Mouse (Mus musculus) midbrain, embryonic 10.5 days (tissue): ENCODE results near the gene Gm44596. TPM values are rescaled to one million over a fixed set of nuclear protein-coding genes. Genes with fewer than 3 reads are reported as not detected.
A peak's percentile ranks its signal among the peaks of the same experiment; 100 is the strongest.

ENCODE experiments used
- DNase-seq: peaks from one replicate; pipeline ENCODE4 v3.0.0-alpha.2; 2017; ENCODE audit warnings: low spot score
- H3K27ac ChIP-seq: fragments of 300-500 bp; sonication (generic); replicated peaks from 2 replicates; pipeline ENCODE4 v1.5.1; 2016; ENCODE audit warnings: mild to moderate bottlenecking
- H3K27me3 ChIP-seq: fragments of 300-500 bp; sonication (generic); 2 replicates; pipeline ENCODE4 v1.6.1; 2016; ENCODE audit warnings: low read depth, mild to moderate bottlenecking; ENCODE audit not compliant: poor library complexity, severe bottlenecking
- H3K36me3 ChIP-seq: fragments of 300-500 bp; sonication (generic); 2 replicates; pipeline ENCODE4 v1.6.1; 2016; ENCODE audit warnings: mild to moderate bottlenecking, moderate library complexity
- H3K4me1 ChIP-seq: fragments of 300-500 bp; sonication (generic); 2 replicates; pipeline ENCODE4 v1.6.1; 2016
- H3K4me3 ChIP-seq: fragments of 300-500 bp; sonication (generic); 2 replicates; pipeline ENCODE4 v1.5.1; 2016; ENCODE audit warnings: mild to moderate bottlenecking, moderate library complexity
- H3K9me3 ChIP-seq: fragments of 300-500 bp; sonication (generic); replicated peaks from 2 replicates; pipeline ENCODE4 v1.6.1; 2016; ENCODE audit warnings: mild to moderate bottlenecking
- WGBS: fragments of 180-500 bp; shearing (Covaris S2); methylation state at CpG from one replicate; pipeline ENCODE4 v1.1.7; 2016; 5-methylcytosine and 5-hydroxymethylcytosine counted together
- polyA plus RNA-seq: library from polyadenylated mRNA; unstranded; fragments of >200 nt; fragmentation: Nextera tagmentation; extraction: Ambion mirVana; gene quantifications from 2 replicates; pipeline ENCODE4 v1.2.1, GENCODE M21; 2016

Gm44596 gene
- polyA plus RNA-seq, 1 experiment from 2014 or later = not detected

DNA sequence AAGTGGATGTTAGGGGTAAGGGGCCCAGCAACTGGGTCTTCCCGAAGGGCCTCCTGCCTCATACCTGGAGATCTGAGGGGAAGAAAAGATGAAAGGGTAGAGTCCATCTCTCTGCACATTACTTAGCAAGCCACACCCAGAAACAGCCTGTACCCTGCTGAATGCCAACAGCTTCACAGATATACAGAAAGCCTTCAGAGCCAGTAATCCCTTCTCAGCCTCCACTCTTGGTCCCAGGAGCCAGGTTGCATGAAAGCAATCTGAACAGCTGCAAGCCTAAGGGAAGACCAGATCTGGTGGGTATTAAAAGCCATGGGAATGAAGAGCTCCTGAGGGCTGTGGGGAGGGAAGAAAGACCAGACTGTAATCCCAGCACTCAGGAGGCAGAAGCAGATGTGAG, 13.9 kb downstream of the Gm44596 start:
- H3K27ac ChIP-seq = no peak overlapping the region
- H3K36me3 ChIP-seq = no peaks in the 10 kb centered on the region
- 100% methylated on average over 1 of the region's 1 CpGs for WGBS
- H3K9me3 ChIP-seq = no peaks in the 10 kb centered on the region
- no peak overlapping the region for H3K4me3 ChIP-seq
- no peaks in the 10 kb centered on the region for H3K27me3 ChIP-seq
- H3K4me1 ChIP-seq = no peaks in the 10 kb centered on the region
- no peak for DNase-seq

DNA sequence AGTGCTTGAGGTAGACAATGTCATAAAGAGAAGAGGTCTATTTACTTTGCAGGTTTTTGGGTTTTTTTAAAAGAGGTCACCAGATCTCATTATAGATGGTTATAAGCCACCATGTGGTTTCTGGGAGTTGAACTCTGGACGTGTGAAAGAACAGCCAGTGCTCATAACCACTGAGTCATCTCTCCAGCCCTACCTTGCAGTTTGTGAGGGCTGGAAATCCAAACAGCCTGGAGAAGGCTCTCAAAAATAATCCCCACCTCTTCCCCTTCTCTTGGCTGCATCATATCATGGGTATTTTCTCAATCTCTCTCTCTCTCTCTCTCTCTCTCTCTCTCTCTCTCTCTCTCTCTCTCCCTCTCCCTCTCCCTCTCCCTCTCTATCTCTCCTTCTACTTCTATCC, 15.4 kb downstream of the Gm44596 start:
- 75% methylated on average over 1 of the region's 1 CpGs for WGBS
- no peak for DNase-seq
- no peak overlapping the region for H3K27ac ChIP-seq
- no peak overlapping the region for H3K4me3 ChIP-seq
- H3K36me3 ChIP-seq = no peaks in the 10 kb centered on the region
- no peaks in the 10 kb centered on the region for H3K4me1 ChIP-seq
- H3K27me3 ChIP-seq = no peaks in the 10 kb centered on the region
- no peaks in the 10 kb centered on the region for H3K9me3 ChIP-seq

- 80% methylated on average over 7 of the region's 7 CpGs for WGBS
- no peak for DNase-seq
- H3K4me1 ChIP-seq = peaks cover 15% of the 10 kb centered on the region
These were observed 22.4 kb downstream of the Gm44596 start for GRCm38 (mm10) chr6:128397574-128398261.

DNA sequence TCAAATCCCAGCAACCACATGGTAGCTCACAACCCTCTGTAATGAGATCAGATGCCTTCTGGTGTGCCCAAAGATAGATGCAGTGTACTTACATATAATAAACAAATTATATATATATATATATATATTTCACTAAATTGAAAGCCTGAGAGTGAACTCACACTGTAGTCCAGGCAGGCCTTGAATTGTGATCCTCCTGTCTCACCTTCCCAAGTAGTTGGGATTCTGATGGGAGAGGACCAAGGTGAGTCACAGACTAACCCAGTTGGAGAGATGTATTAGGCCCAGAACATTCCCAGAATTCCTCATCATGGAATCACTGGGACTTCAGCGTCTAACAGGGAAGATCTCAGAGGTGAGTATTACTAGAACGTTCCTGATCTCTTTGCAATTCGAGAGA, 23.7 kb downstream of the Gm44596 start, which contains the start of gene Nrip2:
Nrip2 (plus strand) TSS at position 301 of the 400 bp plus-strand sequence.
- Histone ChIP-seq H3K9me3 (no peaks in the 10 kb centered on the region), H3K4me1 (peaks cover 15% of the 10 kb centered on the region), H3K36me3 (no peaks in the 10 kb centered on the region), H3K4me3 (peak within 1 kb of the TSS; percentile 27; the same call in 1 of the 2 replicates), H3K27ac (peak within 1 kb of the TSS; percentile 24; the same call in 1 of the 2 replicates), H3K27me3 (no peaks in the 10 kb centered on the region)
- DNase-seq = no peak
- 81% methylated on average over 3 of the region's 3 CpGs for WGBS

More at GRCm38 (mm10) chr6:128397574-128398261, 22.4 kb downstream of the Gm44596 start:
- H3K27me3 ChIP-seq = no peaks in the 10 kb centered on the region
- no peaks in the 10 kb centered on the region for H3K36me3 ChIP-seq
- no peaks in the 10 kb centered on the region for H3K9me3 ChIP-seq
- no peak overlapping the region for H3K4me3 ChIP-seq
- no peak overlapping the region for H3K27ac ChIP-seq

DNA sequence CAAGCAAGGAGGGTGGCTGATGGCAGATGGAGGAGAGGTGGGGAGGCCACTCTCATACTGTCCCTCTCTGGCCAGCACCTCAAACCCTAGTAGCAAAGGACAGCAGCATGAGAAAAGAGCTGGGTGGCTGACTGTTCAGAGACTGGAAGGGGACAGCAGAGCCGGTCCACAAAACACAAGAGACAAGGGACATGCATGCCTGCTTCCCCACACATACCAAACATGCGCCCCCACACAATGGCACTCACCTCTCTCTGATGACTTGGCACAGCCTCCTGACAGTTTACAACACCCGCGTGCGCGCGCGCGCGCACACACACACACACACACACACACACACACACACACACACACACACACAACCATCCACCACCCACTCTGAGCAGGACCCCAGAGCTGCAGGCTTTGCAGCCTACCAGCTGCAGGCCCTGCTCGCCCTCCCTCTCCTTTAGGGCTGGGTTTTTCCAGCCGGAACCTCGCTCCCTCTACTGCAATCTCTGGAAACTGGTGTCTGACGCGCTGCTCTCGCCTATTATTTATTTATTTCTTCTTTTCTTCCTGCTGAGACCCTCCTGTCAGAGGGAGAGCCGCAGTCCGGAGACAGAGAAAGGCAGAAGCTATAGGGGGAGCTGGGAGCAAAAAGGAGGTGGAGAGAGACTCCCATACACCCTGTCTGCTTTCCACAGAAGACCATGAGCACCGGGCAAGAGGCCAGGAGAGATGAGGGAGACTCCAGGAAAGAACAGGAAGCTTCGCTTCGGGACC, 24.3 kb downstream of the Gm44596 start:
- Histone ChIP-seq H3K27me3 (no peaks in the 10 kb centered on the region), H3K27ac (peak overlapping the region; percentile 24; the same call in 1 of the 2 replicates), H3K4me1 (peaks cover 15% of the 10 kb centered on the region), H3K4me3 (peak overlapping the region; percentile 27; the same call in 1 of the 2 replicates), H3K9me3 (no peaks in the 10 kb centered on the region), H3K36me3 (no peaks in the 10 kb centered on the region)
- WGBS = 50% methylated on average over 21 of the region's 21 CpGs
- DNase-seq = peak; percentile 28

- Histone ChIP-seq H3K27me3 (no peaks in the 10 kb centered on the region), H3K4me1 (peaks cover 10% of the 10 kb centered on the region), H3K9me3 (no peaks in the 10 kb centered on the region), H3K4me3 (no peak overlapping the region), H3K27ac (no peak overlapping the region), H3K36me3 (peaks cover 41% of the 10 kb centered on the region)
- DNase-seq = no peak
- WGBS = 55% methylated on average over 5 of the region's 5 CpGs
These were observed 29.4 kb downstream of the Gm44596 start for GRCm38 (mm10) chr6:128404708-128405107.

DNA sequence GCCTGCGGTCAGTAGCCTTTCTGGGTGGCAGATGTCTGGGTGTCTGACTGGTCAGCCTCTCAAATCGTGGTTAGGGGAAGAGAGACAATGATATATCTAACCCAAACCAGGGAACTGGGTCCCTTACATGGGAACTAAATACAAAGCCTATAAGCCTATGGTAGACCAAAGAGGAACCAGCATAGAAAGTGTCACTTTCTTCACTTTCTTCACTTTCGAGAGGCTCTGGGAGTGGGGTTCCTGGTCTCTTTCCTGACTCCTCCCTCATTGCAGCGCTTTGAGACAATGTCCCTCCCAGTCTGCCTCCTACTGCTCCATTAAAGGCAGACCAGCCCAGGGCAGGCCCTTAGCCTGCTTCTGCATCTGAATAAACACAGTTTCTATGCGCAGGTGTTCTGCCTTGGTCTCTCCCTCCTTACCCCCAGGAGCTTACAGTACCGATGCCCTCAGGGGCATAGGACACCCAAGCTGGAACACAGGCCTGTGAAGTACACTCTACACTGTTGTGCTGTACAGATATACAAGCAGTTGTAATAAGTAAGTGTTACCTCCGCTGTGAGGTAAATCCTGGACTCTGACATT, 33.3 kb downstream of the Gm44596 start:
- Histone ChIP-seq H3K36me3 (peaks cover 80% of the 10 kb centered on the region), H3K4me1 (no peaks in the 10 kb centered on the region), H3K4me3 (no peak overlapping the region), H3K9me3 (no peaks in the 10 kb centered on the region), H3K27me3 (no peaks in the 10 kb centered on the region), H3K27ac (no peak overlapping the region)
- WGBS = 88% methylated on average over 7 of the region's 7 CpGs
- DNase-seq = no peak

DNA sequence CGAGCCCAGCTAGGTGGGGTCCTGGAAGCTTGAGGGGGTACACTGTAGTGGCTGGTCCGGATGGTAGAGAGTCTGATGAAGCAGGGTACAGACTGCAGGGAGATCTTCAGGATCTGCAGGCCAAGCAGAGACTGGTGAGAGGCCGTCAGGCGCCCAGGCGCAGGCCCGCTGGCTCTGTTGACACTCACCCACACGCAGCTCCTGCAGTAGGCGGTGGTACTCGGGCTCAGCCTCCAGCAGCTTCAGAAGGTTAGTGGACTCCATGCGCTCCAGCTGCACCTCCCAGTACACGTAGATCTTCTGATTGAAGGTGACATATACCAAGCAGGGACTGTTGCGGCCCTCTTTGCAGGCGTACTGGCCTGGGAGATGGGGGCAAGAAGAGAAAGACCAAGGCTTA, 35.0 kb downstream of the Gm44596 start:
- peaks cover 95% of the 10 kb centered on the region for H3K36me3 ChIP-seq
- H3K9me3 ChIP-seq = no peaks in the 10 kb centered on the region
- 94% methylated on average over 13 of the region's 13 CpGs for WGBS
- no peaks in the 10 kb centered on the region for H3K27me3 ChIP-seq
- no peaks in the 10 kb centered on the region for H3K4me1 ChIP-seq
- no peak for DNase-seq
- no peak overlapping the region for H3K27ac ChIP-seq
- H3K4me3 ChIP-seq = no peak overlapping the region

- Histone ChIP-seq H3K36me3 (peaks cover 97% of the 10 kb centered on the region), H3K27ac (no peak overlapping the region), H3K4me3 (no peak overlapping the region), H3K9me3 (no peaks in the 10 kb centered on the region), H3K4me1 (no peaks in the 10 kb centered on the region), H3K27me3 (no peaks in the 10 kb centered on the region)
- WGBS = 25% methylated on average over 3 of the region's 3 CpGs
- DNase-seq = peak; percentile 76
These were observed 35.8 kb downstream of the Gm44596 start for GRCm38 (mm10) chr6:128411115-128411514.

GRCm38 (mm10) chr6:128416169-128416568, 40.9 kb downstream of the Gm44596 start:
- 92% methylated on average over 5 of the region's 5 CpGs for WGBS
- no peaks in the 10 kb centered on the region for H3K27me3 ChIP-seq
- H3K9me3 ChIP-seq = no peaks in the 10 kb centered on the region
- no peak overlapping the region for H3K4me3 ChIP-seq
- H3K4me1 ChIP-seq = no peaks in the 10 kb centered on the region
- H3K27ac ChIP-seq = no peak overlapping the region
- H3K36me3 ChIP-seq = peaks cover 69% of the 10 kb centered on the region
- no peak for DNase-seq

DNA sequence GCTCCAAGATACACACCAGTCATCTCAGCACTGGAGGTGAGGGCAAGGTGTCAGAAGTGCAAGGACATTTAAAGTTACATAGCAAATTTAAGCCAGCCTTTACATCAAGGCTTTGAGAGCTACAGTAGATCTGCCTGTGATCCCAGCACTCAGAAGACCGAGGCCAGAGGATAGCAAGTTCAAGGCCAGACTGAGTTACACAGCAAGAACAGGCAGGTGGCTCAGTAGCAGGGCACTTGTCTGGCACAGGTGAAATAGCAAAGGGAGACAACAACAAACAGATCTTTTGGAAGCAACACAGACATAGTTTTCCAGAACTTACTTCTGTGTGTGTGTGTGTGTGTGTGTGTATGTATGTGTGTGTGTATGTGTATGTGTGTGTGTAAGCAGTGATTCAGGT, 42.8 kb downstream of the Gm44596 start:
- Histone ChIP-seq H3K36me3 (peaks cover 55% of the 10 kb centered on the region), H3K27ac (no peak overlapping the region), H3K27me3 (no peaks in the 10 kb centered on the region), H3K4me3 (no peak overlapping the region), H3K9me3 (no peaks in the 10 kb centered on the region), H3K4me1 (no peaks in the 10 kb centered on the region)
- 91% methylated on average over 1 of the region's 1 CpGs for WGBS
- no peak for DNase-seq

- Histone ChIP-seq H3K36me3 (peaks cover 28% of the 10 kb centered on the region), H3K4me1 (peaks cover 9% of the 10 kb centered on the region), H3K27me3 (no peaks in the 10 kb centered on the region), H3K27ac (no peak overlapping the region), H3K9me3 (no peaks in the 10 kb centered on the region), H3K4me3 (no peak overlapping the region)
- WGBS = 89% methylated on average over 2 of the region's 2 CpGs
- DNase-seq = no peak
These were observed 45.7 kb downstream of the Gm44596 start for GRCm38 (mm10) chr6:128421036-128421435.

DNA sequence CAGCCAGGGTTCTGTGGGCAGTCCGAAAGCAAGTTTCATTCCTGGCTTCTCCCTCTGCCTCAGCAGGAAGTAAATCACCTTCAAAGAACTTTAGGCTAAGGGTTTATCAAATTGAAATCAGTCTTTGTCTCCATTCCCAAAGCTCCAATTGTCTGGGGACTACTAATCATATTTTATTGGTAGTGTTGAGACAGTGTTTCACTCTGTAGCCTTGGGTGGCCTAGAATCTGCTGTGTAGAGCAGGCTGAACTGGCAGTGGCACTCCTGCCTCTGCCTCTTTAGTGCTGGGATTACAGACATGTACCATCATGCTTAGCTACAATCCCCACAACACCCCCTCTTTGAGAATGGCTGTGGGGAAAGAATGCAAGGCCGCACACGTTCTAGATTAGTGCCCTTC, 46.2 kb downstream of the Gm44596 start:
- no peak overlapping the region for H3K27ac ChIP-seq
- no peaks in the 10 kb centered on the region for H3K27me3 ChIP-seq
- no peak for DNase-seq
- 89% methylated on average over 3 of the region's 3 CpGs for WGBS
- H3K4me1 ChIP-seq = peaks cover 9% of the 10 kb centered on the region
- no peak overlapping the region for H3K4me3 ChIP-seq
- H3K36me3 ChIP-seq = peaks cover 27% of the 10 kb centered on the region
- H3K9me3 ChIP-seq = no peaks in the 10 kb centered on the region
